ENCODE assay signal across 19 mouse cellular contexts in genomic region chr14:31079313-31080028, GRCm38 (mm10). TPM values are rescaled to one million over a fixed set of nuclear protein-coding genes. Genes with fewer than 3 reads are reported as not detected.
A peak's percentile ranks its signal among the peaks of the same experiment; 100 is the strongest.
DNase-seq lines count a peak whose midpoint lies in the region; ATAC-seq and TF ChIP-seq lines count a peak whose summit lies in the region.
"Had no signal": no experiment of that assay in that cellular context is flagged by ENCODE, and none has a peak within 500 bp of the region (broad histone marks: within the 10 kb centered on the region; RNA-seq: fewer than 3 reads in every experiment).

No protein-coding gene starts in this region.

- peak; percentile 28 for DNase-seq in embryo, embryonic 11 days
- no peak for DNase-seq in embryo, embryonic 9.5 days (ENCODE audit: extremely low spot score)
- peak; percentile 14 for DNase-seq in kidney, adult 9 months
- no peak for DNase-seq in kidney, postnatal 10 days
- DNase-seq in T-cell, adult 2 months (ENCODE audit: low spot score) = no peak
- DNase-seq: adrenal gland, adult 2 months; cerebellum, adult 9-11 months; heart, adult 11 months; heart, postnatal 14 days; kidney, adult 18-20 months; lung, embryonic 14.5 days; midbrain, embryonic 14.5 days; right cerebral cortex, postnatal 4 days had no signal

- TF ChIP-seq POLR2A in embryonic fibroblast, embryonic 13.5 days (IDR thresholded peaks at IDR 0.05; ENCODE audit: low read depth, low read length) = no peak

- no peaks in the 10 kb centered on the region for H3K4me1 ChIP-seq in embryonic fibroblast, embryonic 13.5 days (ENCODE audit: control insufficient read depth, insufficient read depth, low read length)
- peaks cover 9% of the 10 kb centered on the region for H3K4me1 ChIP-seq in liver, embryonic 16.5 days (ENCODE audit: control insufficient read depth, low read depth, low read length)
- H3K4me1 ChIP-seq in midbrain, embryonic 15.5 days = no peaks in the 10 kb centered on the region

- H3K4me2 ChIP-seq in liver, embryonic 16.5 days (ENCODE audit: low read depth, low read length) = peak overlapping the region; percentile 30
- H3K4me2 ChIP-seq in midbrain, embryonic 15.5 days = no peak overlapping the region
- H3K4me2 ChIP-seq: lung, embryonic 14.5 days had no signal

- peak overlapping the region; percentile 73; the same call in 1 of the 2 replicates for H3K27ac ChIP-seq in embryonic fibroblast, embryonic 13.5 days (ENCODE audit: insufficient read depth, low read length)
- H3K27ac ChIP-seq in liver, embryonic 16.5 days (ENCODE audit: low read length) = peak overlapping the region; percentile 27
- no peak overlapping the region for H3K27ac ChIP-seq in midbrain, embryonic 15.5 days
- H3K27ac ChIP-seq: layer of hippocampus, adult 2 months; macrophage had no signal

- peak; percentile 51; the same call in 1 of the 2 replicates for ATAC-seq in liver, embryonic 16.5 days (ENCODE audit: low read depth)
- no peak for ATAC-seq in midbrain, embryonic 15.5 days (replicated peaks)
- ATAC-seq: hindbrain, embryonic 16.5 days had no signal

- no peak overlapping the region for H3K9ac ChIP-seq in liver, embryonic 16.5 days (ENCODE audit: low read depth, low read length)
- no peak overlapping the region for H3K9ac ChIP-seq in midbrain, embryonic 15.5 days
- H3K9ac ChIP-seq: lung, embryonic 14.5 days had no signal

- H3K4me3 ChIP-seq in embryonic fibroblast, embryonic 13.5 days (ENCODE audit: insufficient read depth, low read length) = no peak overlapping the region
- no peak overlapping the region for H3K4me3 ChIP-seq in liver, embryonic 16.5 days (ENCODE audit: low read depth, low read length)
- no peak overlapping the region for H3K4me3 ChIP-seq in midbrain, embryonic 15.5 days
- H3K4me3 ChIP-seq: layer of hippocampus, adult 2 months had no signal

- H3K36me3 ChIP-seq in liver, embryonic 16.5 days (ENCODE audit: control insufficient read depth, insufficient read depth) = peaks cover 39% of the 10 kb centered on the region
- peaks cover 29% of the 10 kb centered on the region for H3K36me3 ChIP-seq in midbrain, embryonic 15.5 days (replicated peaks)

- no peaks in the 10 kb centered on the region for H3K9me3 ChIP-seq in liver, embryonic 16.5 days (replicated peaks; ENCODE audit: control insufficient read depth, low read length)
- H3K9me3 ChIP-seq in midbrain, embryonic 15.5 days = no peaks in the 10 kb centered on the region

- WGBS in liver, embryonic 16.5 days (ENCODE audit: insufficient replicate concordance) = 62% methylated on average over 3 of the region's 3 CpGs
- 93% methylated on average over 3 of the region's 3 CpGs for WGBS in midbrain, embryonic 15.5 days

- H3K27me3 ChIP-seq in liver, embryonic 16.5 days (ENCODE audit: control insufficient read depth, insufficient read depth, low read depth, low read length) = no peaks in the 10 kb centered on the region
- no peaks in the 10 kb centered on the region for H3K27me3 ChIP-seq in midbrain, embryonic 15.5 days (replicated peaks)

- no peak for TF ChIP-seq CTCF in embryonic fibroblast, embryonic 13.5 days (IDR thresholded peaks at IDR 0.05; ENCODE audit: borderline replicate concordance, insufficient read depth, low read length)

RNA-seq across cellular contexts. Expression of gene Smim4, which starts 49.3 kb away (rescaled TPM):
- 30.6 and 33.4 TPM in 2 replicates for polyA plus RNA-seq in embryonic fibroblast, embryonic 13.5 days (2011; ENCODE audit: insufficient read length, low read depth, missing spikeins)
- polyA plus RNA-seq in liver, embryonic 16.5 days (2015; fragmentation: Nextera tagmentation; extraction: Ambion mirVana) = 47.7 and 57.1 TPM in 2 replicates
- 51.1 and 51.3 TPM in 2 replicates for polyA plus RNA-seq in midbrain, embryonic 15.5 days (2015; fragmentation: Nextera tagmentation; extraction: Ambion mirVana)

RNA-seq across cellular contexts. Expression of gene Nt5dc2, which starts 51.4 kb away (rescaled TPM):
- 86.1 and 119 TPM in 2 replicates for polyA plus RNA-seq in embryonic fibroblast, embryonic 13.5 days (2011; ENCODE audit: insufficient read length, low read depth, missing spikeins)
- polyA plus RNA-seq in liver, embryonic 16.5 days (2015; fragmentation: Nextera tagmentation; extraction: Ambion mirVana) = 149 and 179 TPM in 2 replicates
- 247 and 295 TPM in 2 replicates for polyA plus RNA-seq in midbrain, embryonic 15.5 days (2015; fragmentation: Nextera tagmentation; extraction: Ambion mirVana)

Comparison
In these comparisons a context has a peak if more than half of its experiments do, and no peak if none do; other contexts are left out.
1. DNase-seq: peak in embryo, embryonic 11 days (single experiment) and kidney, adult 9 months (single experiment); none in embryo, embryonic 9.5 days (single experiment), kidney, postnatal 10 days (single experiment) and T-cell, adult 2 months (single experiment).